Mouse (Mus musculus) liver, adult 2 months (tissue): ENCODE results near the gene Dlx3.

Experiments used
- CTCF ChIP-seq: fragments of 200-500 bp; IDR thresholded peaks from 2 replicates; pipeline ENCODE4 v1.5.1; 2011; ENCODE audit warnings: low read depth, low read length, control low read depth
- POLR2A ChIP-seq: fragments of 200-500 bp; IDR thresholded peaks from 2 replicates; pipeline ENCODE4 v1.6.1; 2011; ENCODE audit warnings: low read length, control low read depth; ENCODE audit not compliant: insufficient read depth; ENCODE audit errors: extremely low read depth

GRCm38 (mm10) chr11:95098346-95099095, 21.4 kb upstream of the Dlx3 start:
- TF ChIP-seq CTCF (no peak), POLR2A (no peak)
